Mouse (Mus musculus): ENCODE data around the gene Atg16l2.

GRCm38 (mm10) chr7:101292086-101292485, 10.0 kb downstream of the Atg16l2 start:
- TF ChIP-seq POLR2A (IDR thresholded peaks at IDR 0.05; ENCODE audit: insufficient read length, low read depth) (no peak), USF1 (IDR thresholded peaks at IDR 0.05; ENCODE audit: low read depth) (no peak), TCF12 (IDR thresholded peaks at IDR 0.05; ENCODE audit: insufficient read depth, poor library complexity, severe bottlenecking) (no peak), POLR2AphosphoS2 (IDR thresholded peaks at IDR 0.05; ENCODE audit: insufficient read length, low read depth) (no peak), E2F4 (IDR thresholded peaks at IDR 0.05; ENCODE audit: insufficient read depth) (no peak), MAX (IDR thresholded peaks at IDR 0.05; ENCODE audit: low read depth) (no peak), MYOD1 (IDR thresholded peaks at IDR 0.05; ENCODE audit: control insufficient read depth in 1 of 3, insufficient read length in 2 of 3, low read depth in 2 of 3) (no peak), CEBPB (IDR thresholded peaks at IDR 0.05; ENCODE audit: insufficient read depth, poor library complexity, severe bottlenecking) (no peak), SRF (IDR thresholded peaks at IDR 0.05; ENCODE audit: control insufficient read depth, insufficient read length, low read depth) (no peak)

All from myocyte (in vitro differentiated cells).